Mouse (Mus musculus) cerebellum, adult 18-20 months (tissue): ENCODE measurements at regions not wholly inside any gene's neighbourhood (a gene's known extent, or its start where the extent isn't known, plus 50 kb on each side); places are given as distances from the start of the nearest gene placed in this dataset.
"Not testable (repeated sequence)": the region's sequence is repeated elsewhere in the genome, so short reads cannot be mapped to it uniquely, and the experiment has no call there.

Experiments
- DNase-seq, 2 experiments: peaks; one replicate each; pipeline ENCODE4 v3.0.0; 2021

DNA sequence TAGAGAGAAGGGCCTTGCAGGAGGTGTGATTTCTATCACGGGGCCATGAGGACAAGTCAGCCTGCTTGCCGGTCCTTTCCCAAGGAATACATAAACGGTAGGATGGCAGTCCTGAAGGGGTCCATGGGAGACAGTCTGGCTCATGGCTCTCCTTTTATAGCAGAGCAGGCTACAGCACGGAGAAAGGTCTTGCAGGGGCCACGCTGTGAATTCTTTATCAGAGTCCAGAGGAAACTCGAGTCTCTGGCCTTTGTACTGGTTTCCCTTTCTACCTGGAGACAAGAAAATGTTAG, 1984.0 kb downstream of the 4930444P10Rik start:
- no peak for DNase-seq

- DNase-seq: peak; percentile 9 to 30
These were observed 1984.5 kb downstream of the 4930444P10Rik start for GRCm38 (mm10) chr1:14108450-14109189.

- DNase-seq: not testable (repeated sequence)
These were observed 1987.6 kb downstream of the 4930444P10Rik start for GRCm38 (mm10) chr1:14105521-14105920.

DNA sequence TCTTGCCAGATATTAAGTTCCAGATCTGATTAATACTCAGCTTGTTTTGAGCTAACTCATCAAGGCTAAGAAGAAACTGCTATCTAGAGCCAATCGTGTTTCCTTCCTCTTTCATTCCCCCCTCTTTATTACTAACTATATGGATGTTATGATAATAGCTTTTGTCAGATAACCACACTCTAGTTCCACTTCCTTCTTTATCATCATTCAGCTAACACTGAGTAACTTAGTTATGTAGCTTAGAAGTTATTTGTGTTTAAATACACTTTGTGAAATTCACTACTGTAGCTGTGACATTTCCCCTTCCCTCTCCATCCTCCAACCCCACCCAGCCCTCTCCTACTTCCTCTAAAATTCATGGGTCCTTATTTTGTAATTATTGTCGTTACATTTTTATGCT, 1988.6 kb downstream of the 4930444P10Rik start:
- DNase-seq: no peak

DNA sequence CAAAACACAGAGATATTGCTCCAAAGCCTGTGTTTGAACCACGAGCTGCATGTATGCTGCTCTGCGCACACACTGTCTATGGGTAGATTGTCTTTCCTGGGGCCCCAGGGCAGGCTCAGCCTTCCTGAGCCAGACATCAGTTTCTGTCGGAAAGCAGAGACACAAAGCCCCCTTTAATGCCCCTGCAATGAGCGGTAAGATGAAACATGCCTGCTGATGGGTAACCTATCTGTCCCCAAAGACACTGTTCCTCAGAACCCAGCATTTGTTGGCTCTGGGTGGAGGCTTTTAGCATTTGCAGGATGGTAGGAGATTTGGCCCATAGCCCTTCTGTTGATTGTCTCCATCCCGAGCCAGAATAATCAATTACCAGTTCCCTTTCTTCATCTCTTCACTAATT, 1994.1 kb downstream of the 4930444P10Rik start:
- no peak for DNase-seq

- DNase-seq: no peak
These were observed 1995.4 kb downstream of the 4930444P10Rik start for GRCm38 (mm10) chr1:14097567-14098228.

DNA sequence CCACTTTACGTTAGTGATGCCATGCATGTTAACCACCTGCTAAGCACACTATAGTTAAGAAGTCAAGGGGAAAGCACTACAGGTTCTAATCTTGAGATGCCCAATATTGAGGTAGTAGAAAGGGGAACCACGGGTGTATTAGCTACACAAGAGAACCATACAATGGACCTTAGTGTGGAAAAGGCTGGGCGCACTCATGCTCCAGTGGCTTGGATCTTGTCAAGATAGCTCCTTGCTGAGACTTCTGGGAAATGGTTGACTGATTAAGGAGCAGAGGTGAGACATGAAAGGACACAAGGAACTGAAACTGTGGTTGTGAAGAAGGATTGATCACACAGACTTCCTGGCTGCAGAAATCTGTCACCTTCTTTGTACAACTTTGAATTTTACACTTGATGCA, 2028.3 kb downstream of the 4930444P10Rik start:
- DNase-seq: no peak

GRCm38 (mm10) chr1:14036163-14036562, 2057.0 kb downstream of the 4930444P10Rik start:
- DNase-seq: no peak

DNA sequence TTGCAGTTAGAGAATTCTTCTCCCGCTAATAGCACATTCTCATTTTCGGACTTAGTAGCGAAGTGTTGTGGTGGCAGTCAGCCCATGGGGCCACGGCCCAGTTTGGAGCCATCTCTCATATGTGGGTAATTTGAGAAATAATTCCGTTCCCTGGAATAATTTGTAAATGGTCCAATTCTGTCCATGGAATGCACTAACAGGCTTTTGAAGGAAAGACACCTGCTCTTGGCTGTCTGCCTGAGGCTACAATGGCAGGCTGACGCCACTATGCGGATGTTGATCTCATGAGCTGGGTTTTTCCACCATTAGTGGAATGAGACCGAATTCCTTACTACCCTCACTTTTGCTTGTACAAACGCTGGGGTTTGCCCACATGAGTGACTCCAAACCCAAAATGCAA, 2081.6 kb downstream of the 4930444P10Rik start:
- peak; percentile 4 to 27 for DNase-seq

DNA sequence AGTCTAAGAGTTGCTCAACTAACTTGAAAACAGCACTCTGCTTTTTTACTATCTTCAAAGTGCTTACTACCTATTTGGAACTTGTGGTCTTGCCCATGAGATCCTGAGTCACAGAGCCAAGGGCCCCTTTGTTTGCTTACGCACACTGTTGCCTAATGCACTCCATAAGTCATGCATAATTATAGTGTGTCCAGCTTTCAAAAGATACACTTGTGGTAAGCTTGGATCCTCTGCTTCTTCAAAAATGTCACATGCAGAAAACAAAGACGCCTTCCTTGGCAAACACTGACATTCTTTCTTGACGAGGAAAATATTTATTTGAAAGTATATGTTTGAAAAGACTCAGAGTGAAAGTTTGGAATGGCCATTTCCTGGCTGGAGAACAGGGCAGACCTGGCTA, 2082.3 kb downstream of the 4930444P10Rik start:
- no peak for DNase-seq

- DNase-seq: no peak
These were observed 2090.6 kb downstream of the 4930444P10Rik start for GRCm38 (mm10) chr1:14002550-14002949.

GRCm38 (mm10) chr1:14001431-14001830, 2091.7 kb downstream of the 4930444P10Rik start:
- DNase-seq: peak; percentile 25 to 37

DNA sequence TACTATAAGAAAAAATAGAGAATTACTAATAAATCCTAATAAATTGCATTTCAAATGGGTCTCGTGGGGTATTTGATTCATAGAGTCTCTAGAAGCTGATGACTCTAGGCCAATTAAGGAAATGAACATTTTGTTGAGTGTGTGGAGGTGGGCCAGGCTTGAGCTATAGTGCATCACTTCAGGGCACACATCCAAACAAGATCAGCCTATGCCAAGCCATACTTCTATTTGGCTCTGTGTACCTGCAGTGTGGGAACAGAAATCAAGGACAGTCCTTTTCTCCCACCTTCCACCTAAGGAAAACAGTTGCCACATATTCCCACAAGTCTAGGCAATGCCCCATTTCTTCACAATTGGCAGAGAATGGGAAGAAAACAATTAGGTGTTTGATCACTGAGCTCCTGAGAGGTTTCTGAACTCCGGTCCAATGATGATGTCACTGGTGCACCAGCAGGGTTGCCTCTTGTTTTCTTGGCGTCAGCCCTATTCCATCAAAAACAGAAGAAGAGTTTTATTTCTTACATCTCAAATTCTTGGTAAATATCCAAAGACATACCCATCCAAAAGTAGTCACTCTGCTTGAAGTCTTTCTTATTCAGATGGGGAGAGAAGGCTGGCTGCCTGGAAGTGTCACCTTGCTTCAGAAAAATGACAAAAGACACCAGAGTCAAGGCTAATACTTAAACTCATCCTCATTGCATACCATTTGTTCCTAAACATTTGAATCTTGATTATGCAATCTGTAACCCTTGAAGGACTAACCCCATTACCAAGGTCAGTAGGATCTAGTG, 2092.3 kb downstream of the 4930444P10Rik start:
- DNase-seq: peak; percentile 17 to 31

DNA sequence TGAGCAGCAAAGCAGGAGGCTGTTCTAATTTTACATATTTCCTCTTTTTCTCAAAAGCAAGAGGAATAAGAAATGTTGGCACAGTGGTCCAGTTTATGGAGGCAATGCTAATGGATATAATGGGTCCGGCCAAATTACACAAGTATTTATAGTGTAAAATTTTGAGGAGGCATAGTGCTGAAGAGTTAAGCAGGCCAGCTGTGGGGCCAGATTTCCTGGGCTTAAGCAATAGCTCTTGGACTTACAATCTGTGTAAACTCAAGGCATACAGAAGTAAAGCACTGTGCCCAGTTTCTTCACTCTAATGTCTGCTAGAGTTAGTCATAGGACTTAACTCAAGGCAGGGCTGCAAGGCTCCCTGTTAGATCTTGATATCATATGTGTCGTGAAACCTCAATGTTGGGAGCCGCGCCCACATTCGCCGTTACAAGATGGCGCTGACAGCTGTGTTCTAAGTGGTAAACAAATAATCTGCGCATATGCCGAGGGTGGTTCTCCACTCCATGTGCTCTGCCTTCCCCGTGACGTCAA, 2094.9 kb downstream of the 4930444P10Rik start:
- no peak for DNase-seq

DNA sequence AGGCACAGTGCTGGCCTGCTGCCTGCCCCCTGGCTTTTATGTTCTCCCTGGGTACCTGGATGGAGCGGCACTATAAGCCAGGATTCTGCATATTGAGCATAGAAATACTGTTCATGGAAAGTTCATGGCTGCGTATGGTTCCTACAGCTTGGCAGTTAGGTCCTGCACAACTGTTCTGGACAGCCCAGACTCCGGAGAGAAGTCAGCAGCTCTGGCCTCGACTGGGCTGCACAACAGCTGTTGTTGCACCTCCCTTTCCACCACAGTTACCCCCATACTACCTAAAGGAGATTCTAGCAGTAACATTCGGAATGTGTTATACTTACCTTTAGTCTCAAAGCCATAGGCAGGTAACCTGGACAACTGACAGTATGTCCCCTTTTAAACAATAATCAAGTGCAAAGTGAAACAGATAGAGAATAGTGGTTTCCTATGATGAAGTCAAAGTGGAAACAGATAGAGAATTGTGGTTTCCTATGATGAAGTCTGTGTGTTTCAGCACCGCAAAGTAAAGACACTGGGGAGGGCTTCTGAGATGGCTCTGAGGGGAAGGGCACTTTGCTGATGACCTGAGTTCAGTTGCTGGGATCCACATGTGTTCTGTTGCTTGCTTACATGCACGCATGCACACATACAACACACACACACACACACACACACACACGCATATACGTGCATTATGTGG, 2099.2 kb downstream of the 4930444P10Rik start:
- DNase-seq: no peak

- DNase-seq: no peak
These were observed 2100.1 kb downstream of the 4930444P10Rik start for GRCm38 (mm10) chr1:13992978-13993377.

DNA sequence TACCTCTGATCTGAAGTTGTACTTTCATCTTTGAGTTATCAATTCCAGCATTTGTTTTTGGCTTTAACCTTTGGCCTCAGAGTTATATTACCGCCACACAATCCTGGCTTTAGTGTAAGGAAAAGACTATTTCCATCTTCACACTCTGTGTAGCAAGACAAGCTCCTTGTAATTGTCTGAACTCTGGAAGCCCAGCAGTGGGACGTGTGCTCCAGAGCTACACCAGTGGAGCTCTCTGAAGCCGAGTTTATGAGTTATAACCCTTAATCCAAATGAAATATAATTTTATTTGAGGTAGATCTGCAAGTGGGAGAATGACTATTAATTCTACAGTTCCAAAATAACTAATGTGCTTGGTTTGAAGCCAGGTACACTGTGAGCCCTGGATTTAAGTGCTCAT, 2103.8 kb downstream of the 4930444P10Rik start:
- no peak for DNase-seq

DNA sequence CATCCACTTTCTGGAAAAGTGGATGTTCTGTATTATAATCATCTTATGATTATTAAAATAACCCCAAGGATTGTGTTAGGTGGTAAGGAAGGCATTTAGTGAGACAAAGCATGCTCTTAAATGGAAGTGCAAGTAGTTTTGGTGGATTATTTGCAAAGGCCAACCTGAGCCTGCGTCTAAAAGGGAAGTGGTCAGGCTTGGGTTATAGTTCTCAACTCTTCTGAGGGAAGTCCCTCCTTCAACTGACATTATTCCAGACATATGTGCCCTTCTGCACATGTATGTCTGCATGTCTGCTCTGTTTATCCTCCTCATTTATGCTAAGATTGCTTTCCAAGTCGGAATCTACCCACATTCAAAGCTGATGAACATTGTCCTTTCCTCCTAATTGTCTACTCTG, 2108.3 kb downstream of the 4930444P10Rik start:
- DNase-seq: no peak

DNA sequence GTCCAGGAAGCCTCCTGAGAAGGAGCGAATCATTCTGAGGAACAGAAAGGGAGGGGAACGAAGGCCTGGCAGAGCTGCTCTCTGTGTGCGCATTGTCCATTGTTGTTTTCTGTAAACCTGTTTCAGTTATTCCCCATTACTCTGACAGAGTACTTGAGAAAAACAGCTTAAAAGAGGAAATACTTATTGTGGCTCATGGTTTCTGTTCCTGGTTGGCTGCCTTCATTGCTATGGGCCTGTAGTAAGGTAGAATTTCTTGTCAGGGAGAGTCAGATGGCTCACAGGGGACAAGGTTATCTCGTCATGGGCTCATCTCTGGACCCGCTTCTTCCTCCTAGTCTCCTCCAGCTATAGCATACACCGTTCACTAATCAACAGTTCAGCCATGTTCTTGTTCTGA, 2112.9 kb downstream of the 4930444P10Rik start:
- DNase-seq: no peak

- no peak for DNase-seq
These were observed 2114.5 kb downstream of the 4930444P10Rik start for GRCm38 (mm10) chr1:13978640-13979039.

DNA sequence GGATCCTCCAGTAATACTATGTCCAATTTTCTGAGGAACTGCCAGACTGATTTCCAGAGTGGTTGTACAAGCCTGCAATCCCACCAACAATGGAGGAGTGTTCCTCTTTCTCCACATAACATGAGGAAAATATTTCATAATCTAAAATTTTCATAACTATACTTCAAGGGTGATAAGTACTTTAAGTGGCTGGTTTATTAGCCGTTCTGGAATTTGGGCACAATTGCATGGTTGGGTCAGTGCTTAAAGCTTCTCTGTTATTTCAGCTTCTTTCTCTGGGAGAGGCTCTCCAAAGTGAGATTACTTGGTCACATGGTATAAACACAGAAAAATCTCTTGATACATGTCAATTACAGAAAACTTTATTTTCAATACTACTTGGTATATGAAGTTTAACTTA, 2115.9 kb downstream of the 4930444P10Rik start:
- DNase-seq: no peak

DNA sequence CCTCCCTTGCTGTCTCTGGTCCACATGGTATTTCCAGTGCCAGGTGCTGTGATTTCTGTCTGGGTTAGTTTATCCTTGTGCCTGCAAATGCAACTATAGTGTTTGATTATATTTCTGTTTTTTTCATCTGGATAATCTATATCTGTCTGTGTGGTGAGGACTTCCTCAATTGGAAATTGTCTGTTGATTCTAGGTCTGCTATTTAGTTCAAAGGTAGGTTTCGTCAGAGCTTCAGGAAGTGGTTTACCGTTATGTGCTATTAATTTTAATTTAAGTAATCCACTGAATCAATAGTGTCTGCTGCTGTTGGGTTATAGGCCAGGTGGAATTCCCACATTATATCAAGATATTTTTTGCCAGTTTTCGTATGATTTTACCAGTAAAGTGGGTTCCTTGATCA, 2143.9 kb downstream of the 4930444P10Rik start:
- no peak for DNase-seq

DNA sequence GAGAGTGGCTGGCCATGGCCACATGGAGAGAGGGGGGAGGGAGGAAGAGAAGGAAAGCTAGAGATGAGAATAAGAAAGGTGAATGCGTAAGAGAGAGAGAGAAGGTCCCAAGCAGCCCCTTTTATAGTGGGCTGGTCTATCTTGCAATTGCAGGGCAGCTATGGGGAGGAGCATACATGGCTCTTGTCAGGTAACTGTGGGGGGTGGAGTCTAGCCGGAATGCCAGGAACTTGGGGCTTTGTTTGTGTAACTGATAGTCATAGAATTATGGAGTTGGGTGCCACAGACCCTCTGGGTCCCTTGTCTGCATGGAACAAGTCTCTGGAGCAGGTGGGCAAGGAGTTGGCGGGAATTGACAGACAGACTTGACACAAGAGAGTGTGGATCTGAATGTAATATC, 2151.8 kb downstream of the 4930444P10Rik start:
- no peak for DNase-seq
